Mouse (Mus musculus) embryo, embryonic 11 days (tissue): ENCODE measurements around the gene Vcl.

ENCODE experiments used
- DNase-seq: peaks from one replicate; pipeline ENCODE4 v3.0.0-alpha.2; 2015

The Vcl gene

DNA sequence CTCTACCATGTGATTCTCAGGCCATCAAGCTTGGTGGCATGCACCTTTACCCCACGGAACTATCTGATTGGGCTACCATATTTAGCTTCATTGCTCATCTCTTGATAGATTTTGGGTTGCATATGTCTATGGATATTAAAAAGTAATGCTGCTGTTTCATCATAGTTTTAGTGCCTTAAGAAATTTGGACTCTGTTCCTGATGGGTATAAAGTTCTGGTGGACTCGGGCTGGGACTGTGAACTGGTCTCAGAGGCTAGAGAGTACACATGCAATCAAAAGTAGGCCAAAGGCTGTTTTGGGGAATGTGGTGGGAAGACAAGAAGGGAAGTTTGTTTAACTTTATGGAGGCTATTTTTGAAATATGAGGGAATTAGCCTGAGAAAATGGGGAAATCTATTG lies 16.1 kb downstream of the Vcl start:
- no peak for DNase-seq

DNA sequence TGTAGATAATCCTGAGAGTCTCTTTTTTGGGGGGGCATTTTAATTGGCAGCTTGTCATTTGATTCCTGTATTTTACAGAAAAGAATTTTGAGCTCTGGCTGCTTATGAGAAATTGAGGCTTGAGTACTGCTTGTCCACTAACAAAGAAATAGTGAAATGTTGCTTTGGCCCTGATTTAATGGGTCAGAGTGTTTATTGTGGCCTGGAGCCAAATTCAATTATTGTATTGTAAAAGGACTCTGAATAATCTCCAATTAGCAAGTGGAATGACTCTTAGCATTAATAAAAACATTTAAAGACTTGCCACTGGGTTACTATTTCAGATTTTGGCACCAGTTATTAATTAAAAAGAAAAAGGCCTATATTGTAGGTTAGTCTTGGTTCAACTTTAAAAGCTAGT lies 26.8 kb downstream of the Vcl start:
- DNase-seq = no peak

DNA sequence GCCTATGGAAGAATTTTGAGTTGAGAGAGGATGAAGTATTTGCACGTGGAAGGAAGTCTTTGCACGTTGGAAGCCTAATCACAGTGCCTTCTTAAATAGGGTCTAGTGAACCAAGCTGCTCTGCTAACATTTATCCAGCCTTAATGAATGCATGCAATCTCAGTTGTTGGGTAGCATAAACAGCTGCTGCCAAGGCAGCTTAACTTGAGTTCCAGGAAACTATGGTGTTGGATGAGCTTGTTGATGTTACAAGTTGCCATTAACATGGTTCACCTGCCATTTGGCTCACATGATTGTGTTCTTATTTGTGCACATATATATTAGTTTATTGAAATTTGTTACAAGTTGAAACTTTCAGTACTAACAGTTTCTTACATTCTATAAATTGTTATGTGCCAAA lies 29.8 kb downstream of the Vcl start:
- DNase-seq = no peak

DNA sequence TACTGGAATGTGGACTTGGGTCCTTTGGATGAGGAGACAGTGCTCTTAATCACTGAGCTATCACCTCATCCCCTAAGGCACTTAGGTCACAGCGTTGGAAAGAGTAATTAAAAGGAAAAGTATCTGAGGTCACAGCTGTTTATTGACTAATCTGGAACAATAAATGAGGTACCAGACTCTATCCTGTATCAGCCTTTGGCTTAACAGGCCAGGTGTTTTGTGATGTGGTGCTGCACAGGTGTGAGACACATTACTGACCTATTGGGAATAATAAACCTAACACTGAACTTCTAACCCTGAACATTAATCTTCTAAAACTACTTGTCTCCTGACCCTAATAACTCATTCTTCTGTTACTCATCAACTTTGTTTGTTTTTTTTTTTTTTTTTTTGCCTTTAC lies 33.3 kb downstream of the Vcl start:
- DNase-seq = no peak

DNA sequence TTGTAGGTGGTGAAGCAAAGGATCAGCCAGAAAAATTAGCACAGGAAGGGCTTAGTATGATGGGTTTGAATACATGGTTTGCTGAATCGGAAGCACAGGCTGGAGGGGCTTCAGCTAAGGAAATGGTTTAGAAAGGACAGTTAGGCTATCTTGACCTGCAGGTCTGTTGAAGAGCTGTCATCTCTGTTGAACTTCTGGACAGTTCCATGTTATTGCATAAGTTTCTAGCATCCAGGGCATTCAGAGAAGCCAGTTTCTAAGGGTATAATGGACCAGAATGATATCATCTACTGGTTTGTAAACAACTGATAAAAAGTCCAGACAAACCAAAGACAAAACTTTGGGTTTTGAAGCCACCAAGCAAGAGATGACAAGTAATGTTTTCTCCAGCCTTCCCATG lies 33.7 kb downstream of the Vcl start:
- DNase-seq = no peak

DNA sequence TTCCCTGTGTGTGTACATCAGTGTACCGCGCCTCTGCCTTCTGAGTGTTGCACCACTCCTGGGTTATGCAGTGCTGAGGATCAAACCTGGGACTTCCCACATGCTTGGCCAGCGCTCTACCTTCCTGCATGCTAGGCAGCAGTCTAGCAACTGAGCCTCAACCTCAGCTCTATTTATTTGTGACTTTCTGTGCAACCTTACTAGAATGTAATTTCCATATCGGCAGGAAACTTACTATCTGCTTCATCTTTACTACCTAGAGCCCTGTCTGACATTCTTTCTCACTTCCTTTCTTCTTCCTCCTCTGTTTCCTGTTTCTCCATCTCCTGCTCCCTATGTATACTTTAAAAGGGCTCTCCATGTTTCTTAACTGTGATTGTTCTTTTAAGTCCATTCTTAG lies 34.7 kb downstream of the Vcl start:
- DNase-seq = no peak

DNA sequence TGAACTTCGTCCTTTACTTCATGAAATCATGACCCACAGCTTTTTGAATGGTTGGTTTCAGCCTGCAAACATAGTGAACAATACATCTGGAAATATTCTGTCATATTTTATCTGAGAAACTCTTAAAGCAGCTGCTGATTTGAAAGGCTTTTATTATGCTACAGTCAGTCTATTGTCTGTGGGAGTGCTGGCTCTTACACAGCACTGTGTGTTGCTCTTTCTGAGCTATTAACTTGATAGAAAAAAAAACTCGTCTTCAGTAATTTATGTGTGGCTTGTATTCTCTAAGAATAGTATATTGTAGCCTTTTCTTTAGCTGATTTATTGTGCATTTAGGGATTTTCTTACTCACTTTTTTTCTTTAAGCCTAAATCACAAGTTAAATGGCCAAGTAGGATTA lies 35.1 kb downstream of the Vcl start:
- DNase-seq = no peak

DNA sequence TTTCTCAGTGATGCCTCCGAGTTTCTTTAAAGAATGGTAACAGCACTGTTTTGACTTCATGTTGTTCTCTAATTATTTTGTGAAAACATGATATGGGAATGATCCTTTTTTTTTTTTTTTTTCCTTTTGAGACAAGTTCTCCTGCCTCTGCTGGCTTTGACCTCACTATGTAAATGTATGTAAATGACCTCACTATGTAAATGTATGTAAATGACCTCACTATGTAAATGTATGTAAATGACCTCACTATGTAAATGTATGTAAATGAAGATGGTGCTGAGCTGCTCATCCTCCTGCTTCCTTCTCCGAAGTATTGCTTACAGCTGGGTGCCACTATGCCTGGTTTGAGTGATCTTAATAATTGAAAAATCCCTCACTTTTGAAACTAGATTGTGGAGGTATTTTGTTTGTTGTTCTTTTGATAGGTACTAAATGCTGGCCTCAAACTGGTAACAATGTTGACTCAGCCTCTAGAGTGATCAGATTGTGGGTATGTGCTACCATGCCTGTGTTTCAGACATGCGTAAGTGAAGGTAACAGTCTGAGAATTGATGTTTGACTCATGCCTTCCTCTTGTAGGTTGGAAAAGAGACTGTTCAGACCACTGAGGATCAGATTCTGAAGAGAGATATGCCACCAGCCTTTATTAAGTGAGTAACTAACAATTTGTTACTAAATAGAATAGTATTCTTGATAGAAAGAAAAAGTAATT lies 37.9 kb downstream of the Vcl start:
- DNase-seq = no peak

DNA sequence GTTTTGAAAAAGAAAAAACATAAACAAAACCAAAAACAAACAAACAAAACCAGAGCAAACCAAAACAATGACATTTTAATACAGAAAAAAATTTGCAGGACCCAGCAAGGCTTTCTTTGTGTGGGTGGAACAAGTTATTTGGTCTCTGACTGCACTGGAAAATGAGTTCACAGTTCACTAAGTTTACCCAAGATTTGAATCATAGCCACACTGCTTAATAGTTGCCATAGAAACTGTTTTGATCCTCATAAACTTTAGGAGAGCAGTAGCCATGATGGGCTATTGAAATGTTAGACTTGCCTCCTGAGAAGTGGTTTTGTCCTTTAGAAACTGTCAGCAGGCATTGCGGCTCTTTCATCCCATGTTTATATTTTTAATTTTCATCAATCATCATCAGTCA lies 39.9 kb downstream of the Vcl start:
- DNase-seq = no peak

DNA sequence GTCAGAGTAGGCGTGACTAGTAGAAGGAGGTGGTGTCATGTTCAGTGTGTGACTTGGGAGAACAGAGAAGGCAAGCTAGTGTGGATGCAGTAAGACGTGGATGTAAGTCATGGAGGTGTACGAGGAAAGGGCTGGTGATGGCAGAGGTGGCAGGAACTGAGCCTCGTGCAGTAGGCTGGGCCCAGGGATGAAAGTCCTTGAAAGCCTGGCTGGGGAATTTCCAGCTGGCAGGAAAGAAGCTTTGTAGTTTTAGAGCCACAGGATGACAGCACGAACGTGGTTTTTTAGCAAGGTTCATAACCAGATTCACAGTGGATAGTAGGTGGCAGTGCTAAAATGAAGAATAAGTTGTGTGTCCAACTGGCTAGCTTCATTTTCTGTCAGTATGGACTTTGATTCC lies 41.2 kb downstream of the Vcl start:
- no peak for DNase-seq

DNA sequence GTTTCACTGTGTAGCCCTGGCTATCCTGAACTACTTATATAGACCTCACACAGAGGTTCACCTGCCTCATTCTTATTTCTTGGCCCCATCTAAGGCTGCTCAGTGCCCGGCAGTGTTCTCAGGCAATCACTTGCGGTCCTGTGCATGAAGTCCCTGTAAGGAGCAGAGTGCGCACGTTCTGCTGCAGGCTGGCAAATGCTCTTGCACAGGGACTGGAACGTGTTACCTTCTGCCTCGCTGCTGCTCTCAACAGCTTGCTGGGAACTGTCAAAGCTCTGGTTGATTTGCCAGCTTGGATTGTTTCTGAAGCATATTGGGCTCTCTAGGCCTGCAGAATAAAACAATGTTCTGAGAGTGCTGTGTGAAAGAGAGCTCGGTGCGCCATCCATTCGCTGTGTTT lies 41.7 kb downstream of the Vcl start:
- no peak for DNase-seq

DNA sequence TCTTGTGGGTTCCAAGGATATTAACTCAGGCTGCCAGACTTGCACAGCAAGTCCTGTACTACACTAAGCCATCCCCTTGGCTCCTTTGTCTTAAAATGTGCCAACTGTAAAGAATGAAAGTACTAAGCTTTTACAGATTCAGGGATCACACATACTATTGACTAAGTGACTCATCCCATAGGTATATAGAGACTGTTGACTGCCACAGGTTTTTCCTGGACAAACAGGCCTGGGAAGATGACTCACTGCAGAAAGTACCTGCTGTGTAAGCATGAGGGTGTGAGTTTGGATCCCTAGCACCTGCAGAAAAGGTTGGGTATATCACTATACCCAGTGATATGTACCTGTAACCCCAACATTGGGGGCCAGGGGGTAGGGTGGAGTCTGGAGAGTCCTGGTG lies 44.6 kb downstream of the Vcl start:
- no peak for DNase-seq

DNA sequence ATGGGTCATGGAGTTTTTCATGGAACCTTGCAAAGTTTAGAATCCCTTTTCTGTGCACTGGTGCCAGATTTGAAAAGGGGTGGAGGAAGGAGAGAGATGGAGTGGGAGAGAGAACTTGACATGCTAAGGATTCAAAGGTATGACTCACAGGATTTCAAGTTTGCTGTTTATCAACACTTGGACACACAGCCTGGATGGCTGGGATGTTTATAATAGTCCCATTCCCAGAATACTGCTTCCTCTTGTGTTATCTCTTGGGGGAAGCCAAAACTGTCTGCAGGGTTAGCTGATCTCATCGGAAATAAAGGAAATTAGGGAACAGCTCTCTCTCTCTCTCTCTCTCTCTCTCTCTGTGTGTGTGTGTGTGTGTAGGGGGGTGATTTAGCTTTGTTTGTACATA lies 47.5 kb downstream of the Vcl start:
- no peak for DNase-seq

DNA sequence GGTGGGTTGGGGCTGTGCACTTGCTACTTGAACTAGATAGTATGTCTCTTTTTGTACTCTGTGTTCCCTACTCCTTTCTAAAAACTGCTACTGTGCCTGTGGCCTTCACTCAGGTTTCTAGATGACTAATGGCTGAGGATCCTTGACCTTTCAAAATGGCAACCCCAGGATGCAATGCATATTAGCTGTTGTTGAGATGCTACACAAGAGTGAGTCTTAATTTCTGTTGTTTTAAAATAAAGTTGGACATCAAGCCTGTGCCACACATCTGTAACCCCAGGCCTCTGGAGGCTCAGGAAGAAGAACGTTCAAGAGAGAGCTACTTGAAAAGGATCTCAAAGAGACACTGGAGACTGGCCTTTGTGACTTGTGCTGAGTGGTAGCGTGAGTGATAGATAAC lies 48.5 kb downstream of the Vcl start:
- DNase-seq = no peak

DNA sequence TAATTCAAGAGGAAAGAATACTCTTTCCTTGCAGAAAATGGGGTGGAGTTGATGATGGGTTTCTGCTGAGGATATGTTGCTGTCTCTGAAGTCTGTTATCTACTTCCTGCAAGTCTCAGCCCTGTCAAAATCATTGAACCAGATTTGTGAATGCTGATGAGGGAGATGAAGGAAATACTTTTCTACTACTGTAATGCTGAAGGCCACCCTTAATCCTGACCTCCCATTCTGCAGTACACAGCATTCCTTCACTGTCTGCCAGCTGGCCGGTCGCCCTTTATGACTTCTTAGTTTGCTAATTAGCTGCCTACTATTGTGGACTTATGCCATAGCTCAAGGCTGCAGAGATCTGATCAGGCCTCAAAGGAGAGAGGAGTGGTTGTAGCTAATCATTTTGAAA lies 54.6 kb downstream of the Vcl start:
- DNase-seq = no peak

DNA sequence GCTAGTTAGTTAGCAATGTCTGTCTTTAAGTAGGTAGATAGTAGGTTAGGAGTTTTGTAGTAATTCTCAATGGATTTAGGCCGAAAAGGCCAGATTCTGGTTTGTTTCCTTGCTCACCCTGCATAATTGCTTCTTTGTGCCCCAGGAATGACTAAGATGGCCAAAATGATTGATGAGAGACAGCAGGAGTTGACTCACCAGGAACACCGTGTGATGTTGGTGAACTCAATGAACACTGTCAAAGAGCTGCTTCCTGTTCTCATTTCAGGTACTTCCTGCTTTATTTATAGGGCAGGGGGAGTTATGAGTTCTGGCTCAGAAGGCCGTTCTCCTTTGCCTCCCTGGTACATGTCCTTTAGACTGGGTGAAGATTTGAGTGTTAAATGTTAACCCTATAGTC lies 56.3 kb downstream of the Vcl start:
- DNase-seq = peak; percentile 10

DNA sequence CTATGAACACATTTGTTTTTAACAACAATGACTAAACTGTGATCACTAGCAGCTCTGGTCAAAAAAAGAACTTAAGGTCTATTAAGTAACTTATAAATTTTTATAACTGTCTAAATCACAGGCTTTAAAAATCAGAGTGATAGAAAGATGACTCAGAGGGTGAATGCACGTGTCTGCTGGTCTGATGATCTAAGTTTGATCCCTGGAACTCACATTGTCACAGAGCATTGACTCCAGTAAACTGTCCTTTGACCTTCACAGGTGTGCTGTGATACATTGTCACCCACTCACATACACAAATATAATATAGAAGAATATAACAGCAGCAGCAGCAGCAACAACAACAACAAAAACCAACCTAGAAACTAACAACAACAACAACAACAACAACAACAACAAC lies 62.3 kb downstream of the Vcl start:
- no peak for DNase-seq

DNA sequence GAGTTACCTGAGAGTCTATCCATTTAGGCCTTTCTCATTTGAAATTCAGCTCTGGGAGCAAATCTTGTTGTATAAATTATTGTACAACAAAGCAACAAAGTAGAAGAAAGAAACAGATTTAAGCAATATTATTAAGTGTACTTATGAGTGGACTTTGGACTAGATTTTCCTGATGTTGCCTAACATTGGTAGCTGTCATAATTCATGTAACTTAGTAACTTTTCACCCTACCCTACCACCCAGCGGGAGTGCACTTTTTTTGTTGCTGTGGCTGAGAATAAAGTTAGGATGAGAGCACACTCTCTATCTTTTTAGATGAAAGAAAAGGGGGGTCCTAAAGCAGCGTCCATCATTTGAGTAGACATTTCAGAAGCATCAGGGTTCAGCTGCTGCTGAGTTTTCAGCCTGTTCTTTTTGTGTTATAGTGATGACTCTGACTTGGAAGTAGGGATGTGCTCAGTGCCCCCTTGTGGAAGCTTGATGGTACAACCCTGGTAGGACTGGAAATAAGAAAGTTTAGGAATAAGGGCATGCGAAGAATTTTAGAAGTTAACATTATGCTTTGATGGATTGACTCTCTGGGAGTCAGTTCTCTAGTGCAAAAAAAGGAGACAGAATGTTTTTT lies 64.0 kb downstream of the Vcl start:
- peak; percentile 66 for DNase-seq

DNA sequence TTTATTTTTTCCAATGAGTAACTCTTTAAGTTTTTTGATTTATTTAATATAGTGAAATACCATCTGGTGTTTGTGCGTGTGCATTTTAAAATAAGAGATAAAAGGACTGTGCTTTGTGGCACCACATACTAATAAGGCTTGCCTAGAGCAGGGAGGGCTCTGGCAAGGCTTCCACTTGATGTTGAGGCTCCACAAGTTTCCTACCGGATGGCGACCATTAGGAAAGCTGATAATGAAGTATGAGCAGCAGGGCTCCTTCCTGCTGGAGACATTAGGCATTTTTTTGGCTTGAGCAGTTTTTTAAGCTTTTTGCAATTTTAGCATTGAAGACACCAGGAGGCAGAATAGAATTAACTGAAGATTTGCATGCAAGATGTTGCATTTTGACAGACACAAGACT lies 65.3 kb downstream of the Vcl start:
- DNase-seq = no peak

DNA sequence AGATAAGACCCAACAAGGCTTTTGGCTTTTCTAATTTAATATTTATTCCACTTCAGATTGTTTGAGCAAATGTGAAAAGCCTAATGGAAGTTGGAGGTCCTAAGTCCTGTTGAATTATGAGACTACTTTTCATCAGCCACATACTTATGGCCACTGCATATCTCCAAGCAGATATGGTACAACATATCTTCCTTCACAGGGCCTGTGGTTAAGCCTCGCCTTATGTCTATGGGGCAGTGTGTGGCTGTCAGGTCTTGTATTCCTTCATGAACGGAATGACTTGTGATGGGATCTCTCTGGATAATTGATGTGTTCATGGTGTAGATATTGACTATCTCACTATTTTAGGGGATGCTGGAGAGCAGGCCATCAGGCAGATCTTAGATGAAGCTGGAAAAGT lies 66.3 kb downstream of the Vcl start:
- DNase-seq = no peak

DNA sequence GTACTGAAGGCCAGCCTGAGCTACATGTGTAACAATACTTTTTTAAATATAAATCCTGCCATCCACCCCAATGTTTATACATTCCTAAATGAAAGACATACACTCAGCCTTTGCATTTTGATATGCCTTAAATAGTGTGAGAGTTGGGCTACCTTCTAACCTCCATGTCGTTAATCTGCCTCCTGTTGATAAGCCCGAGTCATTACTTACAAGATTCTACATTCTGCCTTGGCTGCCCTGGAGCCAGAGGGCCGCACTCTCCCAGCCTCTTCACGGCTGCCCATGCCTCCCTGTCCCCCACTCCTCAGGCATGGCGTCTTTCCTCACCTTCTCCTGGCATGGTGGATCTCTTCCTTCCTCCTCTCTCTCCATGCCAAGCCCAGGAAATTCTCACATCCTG lies 67.2 kb downstream of the Vcl start:
- DNase-seq = no peak

DNA sequence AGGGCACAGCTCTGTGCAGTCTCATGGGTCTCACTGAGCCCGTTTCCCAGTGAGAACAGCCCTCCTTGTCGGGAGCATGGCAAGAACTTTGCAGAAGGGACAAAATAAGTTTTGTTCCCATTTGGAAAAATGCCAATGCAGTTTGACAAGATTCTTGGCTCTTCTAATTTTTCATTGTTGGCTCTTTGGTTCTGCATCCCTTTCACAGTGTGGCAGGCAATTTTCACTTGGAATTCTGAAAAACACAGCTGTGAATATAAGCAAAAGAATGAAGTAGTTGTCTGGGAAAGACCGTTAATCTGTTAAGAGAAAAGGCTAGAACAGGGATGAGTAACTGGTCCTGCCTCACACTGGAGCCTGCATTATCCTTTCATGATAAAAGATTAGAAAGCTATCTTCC lies 68.3 kb downstream of the Vcl start:
- no peak for DNase-seq

DNA sequence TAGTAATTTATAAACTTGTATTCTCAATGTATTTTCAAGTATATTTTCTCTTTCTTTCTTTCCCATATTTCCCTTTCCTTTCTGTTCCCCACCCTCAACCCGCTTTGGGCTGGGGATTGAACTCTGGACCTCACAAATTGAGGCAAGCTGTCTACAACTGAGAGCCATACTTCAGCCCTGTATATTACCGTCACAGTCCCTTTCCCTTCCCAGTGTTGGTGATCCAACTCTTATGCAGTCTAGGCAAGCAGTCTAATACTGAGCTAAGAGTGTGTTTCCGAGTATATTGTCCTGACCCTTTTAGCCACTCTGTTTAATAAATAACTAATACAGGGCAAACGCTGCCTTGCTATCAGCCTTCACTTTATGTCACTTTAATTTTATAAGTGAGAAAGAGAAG lies 70.4 kb downstream of the Vcl start:
- DNase-seq = no peak

DNA sequence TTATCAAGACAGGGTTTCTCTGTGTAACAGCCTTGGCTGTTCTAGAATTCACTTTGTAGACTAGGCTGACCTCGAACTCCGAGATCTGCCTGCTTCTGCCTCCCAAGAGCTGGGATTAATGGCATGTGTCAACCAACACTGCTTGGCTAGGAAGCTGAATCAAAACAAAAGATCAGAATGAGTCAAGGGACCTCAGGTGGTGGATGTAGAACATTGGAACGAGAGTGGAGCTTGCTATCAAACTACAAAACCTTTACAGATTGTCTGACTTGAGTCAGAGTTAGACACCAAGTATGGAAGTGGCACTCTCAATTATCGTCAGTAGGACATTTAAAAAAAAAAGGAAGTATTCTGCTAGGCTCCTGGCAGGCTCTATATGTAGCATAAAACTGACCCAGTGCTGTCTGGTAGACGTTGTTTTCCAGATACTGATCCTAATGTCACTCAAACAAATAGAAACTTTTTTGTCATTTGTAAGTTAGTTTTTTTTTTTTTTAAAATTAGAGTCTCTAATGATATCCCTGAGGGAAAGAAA lies 84.7 kb downstream of the Vcl start:
- DNase-seq = no peak

DNA sequence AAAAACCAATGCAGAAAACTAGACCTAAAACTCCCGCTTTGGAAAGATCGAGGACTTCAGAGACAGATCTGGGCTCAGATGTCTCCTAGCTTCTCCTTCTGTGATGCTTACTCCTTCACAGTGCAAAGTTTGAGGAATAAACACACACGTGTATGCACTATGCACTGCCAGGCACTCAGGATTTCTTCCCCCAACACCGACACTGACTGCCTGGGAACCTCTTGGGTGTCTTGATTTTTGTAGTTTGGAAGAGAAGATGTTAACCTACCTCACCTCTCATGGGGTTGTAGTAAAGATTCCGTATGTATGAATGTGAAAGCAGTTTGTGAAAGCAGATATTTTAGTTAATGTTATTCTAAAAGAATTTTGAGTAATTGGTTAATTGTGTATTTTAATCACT lies 88.7 kb downstream of the Vcl start:
- DNase-seq = no peak
